Mouse (Mus musculus) embryonic facial prominence, embryonic 15.5 days (tissue): Measurements from ENCODE around the gene Numbl. TPM values are rescaled to one million over a fixed set of nuclear protein-coding genes. Genes with fewer than 3 reads are reported as not detected.

Experiments used
- ATAC-seq: fragments of 200-750 bp; cut with Nextera tagmentation; 2 replicates; pipeline ENCODE4 v1.8.0; 2017; ENCODE audit warnings: low read depth, moderate TSS enrichment; ENCODE audit not compliant: insufficient number of reproducible peaks, low FRiP score, low TSS enrichment
- H3K27ac ChIP-seq: fragments of 300-500 bp; sonication (generic); replicated peaks from 2 replicates; pipeline ENCODE4 v1.5.1; 2015; ENCODE audit warnings: mild to moderate bottlenecking, inconsistent platforms
- H3K27me3 ChIP-seq: fragments of 300-500 bp; sonication (generic); 2 replicates; pipeline ENCODE4 v1.6.1; 2015; ENCODE audit warnings: inconsistent platforms
- H3K36me3 ChIP-seq: fragments of 300-500 bp; sonication (generic); 2 replicates; pipeline ENCODE4 v1.6.1; 2015; ENCODE audit warnings: mild to moderate bottlenecking, inconsistent platforms
- H3K4me1 ChIP-seq: fragments of 300-500 bp; sonication (generic); 2 replicates; pipeline ENCODE4 v1.6.1; 2015; ENCODE audit warnings: inconsistent platforms
- H3K4me2 ChIP-seq: fragments of 300-500 bp; sonication (generic); replicated peaks from 2 replicates; pipeline ENCODE4 v1.6.1; 2015; ENCODE audit warnings: mild to moderate bottlenecking, inconsistent platforms
- H3K4me3 ChIP-seq: fragments of 300-500 bp; sonication (generic); replicated peaks from 2 replicates; pipeline ENCODE4 v1.5.1; 2015; ENCODE audit warnings: mild to moderate bottlenecking, inconsistent platforms
- H3K9ac ChIP-seq: fragments of 300-500 bp; sonication (generic); 2 replicates; pipeline ENCODE4 v1.6.1; 2015; ENCODE audit warnings: inconsistent platforms
- H3K9me3 ChIP-seq: fragments of 300-500 bp; sonication (generic); replicated peaks from 2 replicates; pipeline ENCODE4 v1.6.1; 2016; ENCODE audit warnings: inconsistent platforms
- WGBS: fragments of 180-500 bp; shearing (Covaris S2); methylation state at CpG from one replicate; pipeline ENCODE4 v1.1.7; 2015; 5-methylcytosine and 5-hydroxymethylcytosine counted together
- polyA plus RNA-seq: library from polyadenylated mRNA; unstranded; fragments of >200 nt; fragmentation: Nextera tagmentation; extraction: Ambion mirVana; gene quantifications from 2 replicates; pipeline ENCODE4 v1.2.1, GENCODE M21; 2015

The Numbl gene
- polyA plus RNA-seq, 1 experiment from 2014 or later: 48.7 TPM

DNA sequence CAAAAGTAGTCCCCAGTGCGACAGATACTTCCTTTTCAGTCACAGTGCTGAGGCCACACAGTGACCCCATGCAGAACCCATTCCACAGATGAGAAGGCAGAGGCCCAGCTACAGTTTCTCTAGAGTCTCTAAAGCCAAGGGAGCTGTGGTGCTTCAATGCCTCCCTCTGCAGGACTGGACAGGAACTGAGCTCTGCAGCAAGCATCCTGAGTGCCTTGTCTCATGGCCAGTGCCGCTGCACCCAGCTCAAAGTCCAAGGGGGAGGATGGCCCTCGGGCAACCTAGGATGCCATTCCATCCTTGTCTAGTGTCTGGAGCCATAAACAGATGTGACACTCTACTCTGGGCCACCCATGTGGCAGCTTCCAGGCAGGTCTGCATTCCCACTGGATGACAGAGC lies 2.5 kb upstream of the Numbl start:
- no peak overlapping the region for H3K4me2 ChIP-seq
- H3K4me3 ChIP-seq: no peak overlapping the region
- H3K9me3 ChIP-seq: no peaks in the 10 kb centered on the region
- ATAC-seq: no peak
- H3K36me3 ChIP-seq: peaks cover 16% of the 10 kb centered on the region
- WGBS: 66% methylated on average over 3 of the region's 3 CpGs
- H3K9ac ChIP-seq: no peak overlapping the region
- no peaks in the 10 kb centered on the region for H3K27me3 ChIP-seq
- H3K27ac ChIP-seq: no peak overlapping the region
- H3K4me1 ChIP-seq: peaks cover 39% of the 10 kb centered on the region

DNA sequence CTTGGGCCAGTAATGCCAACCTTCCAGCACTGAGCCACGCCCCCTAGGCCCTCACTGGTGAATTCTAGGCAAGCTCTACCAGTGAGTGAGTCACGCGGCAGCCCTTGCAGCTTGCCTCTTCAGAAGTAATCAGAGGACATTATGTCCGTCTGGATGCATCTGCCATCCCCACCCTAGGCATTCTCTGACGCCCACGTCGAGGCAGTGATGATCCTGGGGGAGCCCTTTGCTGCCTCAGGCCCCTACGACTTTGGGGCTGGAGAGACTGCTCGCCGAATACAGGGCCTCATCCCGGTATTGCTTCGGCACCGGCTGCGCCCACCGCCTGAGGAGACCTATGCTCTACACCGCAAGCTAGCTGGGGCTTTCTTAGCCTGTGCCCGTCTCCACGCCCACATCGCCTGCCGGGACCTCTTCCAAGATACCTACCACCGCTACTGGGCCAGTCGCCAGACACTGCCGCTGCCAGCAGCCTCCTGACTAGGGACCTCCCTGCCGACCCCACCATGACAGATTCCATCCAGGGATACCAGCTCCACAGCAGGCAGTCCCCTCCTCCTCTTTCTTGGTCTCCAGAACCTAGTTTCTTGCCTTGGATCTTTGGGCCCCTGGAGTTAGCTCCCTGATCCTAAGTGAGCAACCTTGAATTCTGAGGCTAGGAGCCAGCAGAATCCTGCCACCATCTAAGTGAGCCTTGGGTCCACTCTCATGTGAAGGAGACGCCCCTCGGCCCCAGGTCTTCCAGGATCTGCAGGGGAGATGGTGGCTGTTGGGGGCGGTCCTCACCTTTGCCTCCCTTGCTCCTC lies 984 bp upstream of the Numbl start:
- Histone ChIP-seq H3K4me2 (peak overlapping the region; percentile 80), H3K27me3 (no peaks in the 10 kb centered on the region), H3K9ac (peak overlapping the region; percentile 12; the same call in 1 of the 2 replicates), H3K9me3 (no peaks in the 10 kb centered on the region), H3K4me3 (peak overlapping the region; percentile 78), H3K27ac (peak overlapping the region; percentile 94), H3K4me1 (peaks cover 41% of the 10 kb centered on the region), H3K36me3 (peaks cover 18% of the 10 kb centered on the region)
- ATAC-seq: peak; percentile 31; the same call in 1 of the 2 replicates
- 13% methylated on average over 27 of the region's 27 CpGs for WGBS

- Histone ChIP-seq H3K36me3 (peaks cover 18% of the 10 kb centered on the region), H3K4me1 (peaks cover 41% of the 10 kb centered on the region), H3K27me3 (no peaks in the 10 kb centered on the region), H3K9me3 (no peaks in the 10 kb centered on the region), H3K4me3 (peak overlapping the region; percentile 78), H3K4me2 (peak overlapping the region; percentile 80), H3K27ac (peak overlapping the region; percentile 94), H3K9ac (no peak overlapping the region)
- 0% methylated on average over 3 of the region's 6 CpGs for WGBS
- ATAC-seq: peak; percentile 3
Measured at GRCm38 (mm10) chr7:27257852-27258204, 405 bp upstream of the Numbl start.

DNA sequence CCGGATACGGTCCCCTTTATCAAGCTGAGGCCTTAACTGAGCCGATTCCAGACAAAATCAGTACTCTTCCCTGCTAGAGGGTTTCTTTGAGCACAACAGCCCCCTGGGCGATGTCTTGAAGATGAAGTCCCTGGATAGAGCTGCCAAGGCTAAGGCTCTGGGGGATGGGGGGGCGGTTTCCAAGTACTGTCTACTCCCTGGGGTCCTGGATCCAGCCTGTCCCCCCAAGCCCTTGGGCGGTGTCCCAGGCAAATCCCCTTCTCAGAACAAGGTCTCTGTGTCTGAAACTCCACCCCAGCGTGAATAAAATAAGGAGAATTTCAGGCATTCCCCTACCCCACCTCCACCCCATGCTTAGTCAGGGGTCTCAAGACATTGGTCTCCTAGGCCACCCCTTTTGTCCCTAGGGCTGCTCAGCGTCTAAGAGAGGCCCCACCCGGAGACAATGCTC lies 1.1 kb downstream of the Numbl start:
- H3K4me1 ChIP-seq: peaks cover 41% of the 10 kb centered on the region
- H3K9ac ChIP-seq: peak overlapping the region; percentile 79
- H3K4me3 ChIP-seq: peak overlapping the region; percentile 78
- WGBS: 0% methylated on average over 9 of the region's 9 CpGs
- peaks cover 27% of the 10 kb centered on the region for H3K36me3 ChIP-seq
- ATAC-seq: no peak
- no peaks in the 10 kb centered on the region for H3K9me3 ChIP-seq
- H3K27ac ChIP-seq: peak overlapping the region; percentile 94
- no peaks in the 10 kb centered on the region for H3K27me3 ChIP-seq
- peak overlapping the region; percentile 80 for H3K4me2 ChIP-seq

DNA sequence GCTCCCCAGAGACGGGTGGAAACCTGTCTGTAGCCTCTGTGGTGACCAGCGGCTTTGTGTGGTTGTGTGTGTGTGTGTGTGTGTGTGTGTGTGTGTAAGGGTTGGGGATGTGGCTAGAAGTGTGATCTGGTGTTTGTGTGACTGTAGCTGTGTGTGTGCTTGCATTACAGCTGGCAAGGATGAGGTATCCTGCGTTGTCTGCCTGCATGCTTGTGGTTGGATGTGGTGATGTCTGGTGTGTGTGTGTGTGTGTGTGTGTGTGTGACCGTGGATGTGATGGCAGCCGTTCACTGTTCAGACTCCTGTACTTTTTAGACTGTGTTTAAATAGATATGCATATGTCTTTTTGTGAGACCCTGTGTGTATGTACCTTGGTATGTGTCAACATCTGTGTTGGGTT lies 1.5 kb downstream of the Numbl start:
- ATAC-seq: no peak
- Histone ChIP-seq H3K4me3 (peak overlapping the region; percentile 78), H3K27ac (peak overlapping the region; percentile 94), H3K27me3 (no peaks in the 10 kb centered on the region), H3K9me3 (no peaks in the 10 kb centered on the region), H3K4me2 (peak overlapping the region; percentile 80), H3K9ac (peak overlapping the region; percentile 79), H3K36me3 (peaks cover 31% of the 10 kb centered on the region), H3K4me1 (peaks cover 41% of the 10 kb centered on the region)
- 9% methylated on average over 5 of the region's 5 CpGs for WGBS

DNA sequence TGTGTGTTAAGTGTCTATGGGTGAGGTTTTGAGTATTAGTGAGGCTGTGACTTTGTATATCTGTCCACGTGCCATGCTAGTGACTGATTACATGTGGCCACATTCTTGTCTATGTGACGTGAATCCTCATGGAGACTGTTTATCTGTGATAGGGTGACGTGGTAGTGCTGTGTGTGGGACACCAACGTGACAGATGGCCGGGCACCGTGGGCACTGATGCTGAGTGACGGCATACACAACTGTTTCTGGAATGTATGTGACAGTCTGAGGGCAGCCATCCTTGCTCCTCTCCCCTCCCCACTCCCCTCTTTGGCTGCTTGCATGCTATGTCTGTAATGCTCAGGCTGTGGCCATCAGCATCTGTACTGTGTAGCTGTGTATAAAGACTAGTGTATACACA lies 2.6 kb downstream of the Numbl start:
- Histone ChIP-seq H3K4me1 (peaks cover 40% of the 10 kb centered on the region), H3K4me3 (no peak overlapping the region), H3K27me3 (no peaks in the 10 kb centered on the region), H3K9me3 (no peaks in the 10 kb centered on the region), H3K27ac (no peak overlapping the region), H3K9ac (no peak overlapping the region), H3K4me2 (peak overlapping the region; percentile 80), H3K36me3 (peaks cover 41% of the 10 kb centered on the region)
- whole genome bisulfite sequencing: 82% methylated on average over 7 of the region's 7 CpGs
- no peak for ATAC-seq

GRCm38 (mm10) chr7:27261888-27262287 lies 3.7 kb downstream of the Numbl start:
- 76% methylated on average over 6 of the region's 6 CpGs for WGBS
- no peak overlapping the region for H3K27ac ChIP-seq
- H3K4me3 ChIP-seq: no peak overlapping the region
- no peaks in the 10 kb centered on the region for H3K27me3 ChIP-seq
- peaks cover 30% of the 10 kb centered on the region for H3K4me1 ChIP-seq
- no peak overlapping the region for H3K9ac ChIP-seq
- no peak overlapping the region for H3K4me2 ChIP-seq
- no peaks in the 10 kb centered on the region for H3K9me3 ChIP-seq
- H3K36me3 ChIP-seq: peaks cover 50% of the 10 kb centered on the region
- ATAC-seq: no peak

DNA sequence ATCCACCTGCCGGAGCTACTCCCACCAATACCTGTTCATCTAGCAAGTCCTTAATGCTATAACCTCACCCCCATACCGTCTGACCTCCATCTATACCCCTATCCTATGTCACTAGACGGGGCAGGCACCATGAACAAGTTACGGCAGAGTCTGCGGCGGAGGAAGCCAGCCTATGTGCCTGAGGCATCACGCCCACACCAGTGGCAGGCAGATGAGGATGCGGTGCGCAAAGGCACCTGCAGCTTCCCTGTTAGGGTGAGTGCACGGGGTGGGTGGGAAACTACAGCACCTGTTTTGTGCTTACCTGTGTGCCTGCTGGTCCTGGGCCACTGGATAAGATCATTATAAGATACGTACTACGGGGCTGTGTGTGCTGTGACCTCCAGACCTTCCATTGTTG lies 6.5 kb downstream of the Numbl start:
- no peak for ATAC-seq
- Histone ChIP-seq H3K27me3 (no peaks in the 10 kb centered on the region), H3K4me3 (no peak overlapping the region), H3K4me2 (no peak overlapping the region), H3K9me3 (no peaks in the 10 kb centered on the region), H3K9ac (no peak overlapping the region), H3K36me3 (peaks cover 78% of the 10 kb centered on the region), H3K27ac (no peak overlapping the region), H3K4me1 (peaks cover 11% of the 10 kb centered on the region)
- 79% methylated on average over 12 of the region's 12 CpGs for WGBS

GRCm38 (mm10) chr7:27266515-27267128 lies 8.4 kb downstream of the Numbl start:
- H3K4me2 ChIP-seq: no peak overlapping the region
- no peaks in the 10 kb centered on the region for H3K9me3 ChIP-seq
- WGBS: 67% methylated on average over 20 of the region's 20 CpGs
- no peak overlapping the region for H3K27ac ChIP-seq
- ATAC-seq: no peak
- H3K4me1 ChIP-seq: no peaks in the 10 kb centered on the region; the same call in 1 of the 2 replicates
- no peaks in the 10 kb centered on the region for H3K27me3 ChIP-seq
- no peak overlapping the region for H3K4me3 ChIP-seq
- peaks cover 95% of the 10 kb centered on the region for H3K36me3 ChIP-seq
- no peak overlapping the region for H3K9ac ChIP-seq

DNA sequence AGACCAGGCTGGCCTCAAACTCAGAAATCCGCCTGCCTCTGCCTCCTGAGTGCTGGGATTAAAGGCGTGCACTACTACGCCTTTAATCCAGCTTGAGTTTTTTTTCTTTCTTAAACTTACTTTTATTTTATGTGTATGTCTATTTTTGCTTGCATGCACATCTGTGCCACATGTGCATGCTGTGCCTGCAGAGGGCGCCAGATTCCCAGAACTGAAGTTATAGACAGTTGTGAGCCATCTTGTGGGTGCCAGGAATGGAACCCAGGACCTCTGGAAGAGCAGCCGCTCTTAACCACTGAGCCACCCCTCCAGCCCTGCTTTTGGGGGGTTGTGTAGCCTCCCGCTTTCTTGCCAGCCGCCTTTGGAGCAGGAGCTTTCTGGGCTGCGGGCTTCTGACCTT lies 13.2 kb downstream of the Numbl start:
- Histone ChIP-seq H3K4me3 (no peak overlapping the region), H3K36me3 (peaks cover 90% of the 10 kb centered on the region), H3K27ac (no peak overlapping the region), H3K9ac (no peak overlapping the region), H3K9me3 (no peaks in the 10 kb centered on the region), H3K4me2 (no peak overlapping the region), H3K4me1 (no peaks in the 10 kb centered on the region), H3K27me3 (no peaks in the 10 kb centered on the region)
- ATAC-seq: no peak
- WGBS: 87% methylated on average over 8 of the region's 8 CpGs

GRCm38 (mm10) chr7:27273739-27274351 lies 15.6 kb downstream of the Numbl start:
- Histone ChIP-seq H3K27ac (no peak overlapping the region), H3K9me3 (no peaks in the 10 kb centered on the region), H3K9ac (no peak overlapping the region), H3K4me2 (0 out of 2 replicates have a peak overlapping the region, but pooled peaks have one; percentile 0), H3K4me1 (no peaks in the 10 kb centered on the region), H3K36me3 (peaks cover 90% of the 10 kb centered on the region), H3K27me3 (no peaks in the 10 kb centered on the region), H3K4me3 (no peak overlapping the region)
- ATAC-seq: no peak
- 50% methylated on average over 32 of the region's 32 CpGs for WGBS
